Mouse (Mus musculus) myocyte (in vitro differentiated cells): ENCODE measurements around the gene Dnajc13. TPM values are rescaled to one million over a fixed set of nuclear protein-coding genes. Genes with fewer than 3 reads are reported as not detected.

Experiments used
- H3K27me3 ChIP-seq: one replicate; pipeline ENCODE4 v1.6.1; 2011; ENCODE audit not compliant: control insufficient read depth, insufficient read depth, insufficient read length
- H3K36me3 ChIP-seq: one replicate; pipeline ENCODE4 v1.6.1; 2011; ENCODE audit not compliant: control insufficient read depth, insufficient read depth
- H3K4me2 ChIP-seq: one replicate; pipeline ENCODE4 v1.6.1; 2011; ENCODE audit warnings: low read depth, control low read depth
- H3K4me3 ChIP-seq: one replicate; pipeline ENCODE4 v1.5.1; 2011; ENCODE audit warnings: mild to moderate bottlenecking, control low read depth, moderate library complexity
- H3K79me2 ChIP-seq: one replicate; pipeline ENCODE4 v1.6.1; 2011; ENCODE audit not compliant: control insufficient read depth, insufficient read depth
- H3ac ChIP-seq: one replicate; pipeline ENCODE4 v1.6.1; 2011; ENCODE audit not compliant: control insufficient read depth, insufficient read length
- CEBPB ChIP-seq: IDR thresholded peaks from 2 replicates; pipeline ENCODE4 v1.6.1; 2011; ENCODE audit warnings: mild to moderate bottlenecking, moderate library complexity; ENCODE audit not compliant: poor library complexity, insufficient read depth, severe bottlenecking
- E2F4 ChIP-seq: IDR thresholded peaks from one replicate; pipeline ENCODE4 v1.6.1; 2011; ENCODE audit warnings: mild to moderate bottlenecking, control low read depth, moderate library complexity; ENCODE audit not compliant: insufficient read depth
- MAX ChIP-seq: IDR thresholded peaks from one replicate; pipeline ENCODE4 v1.6.1; 2011; ENCODE audit warnings: low read depth, mild to moderate bottlenecking, control low read depth
- MYOD1 ChIP-seq, 3 experiments: IDR thresholded peaks; one replicate each; pipeline ENCODE4 v1.6.1; 2011; ENCODE audit warnings: control low read depth in 2 of 3, low read depth in 2 of 3, mild to moderate bottlenecking in 2 of 3, moderate library complexity in 1 of 3; ENCODE audit not compliant: insufficient read length in 2 of 3, control insufficient read depth in 1 of 3
- MYOG ChIP-seq, 3 experiments: IDR thresholded peaks; one replicate each; pipeline ENCODE4 v1.6.1; 2011; ENCODE audit warnings: control low read depth in 2 of 3, low read depth in 2 of 3, mild to moderate bottlenecking in 2 of 3; ENCODE audit not compliant: insufficient read length in 2 of 3, control insufficient read depth in 1 of 3, insufficient read depth in 1 of 3
- POLR2A ChIP-seq: IDR thresholded peaks from one replicate; pipeline ENCODE4 v1.6.1; 2011; ENCODE audit warnings: low read depth, mild to moderate bottlenecking, control low read depth, moderate library complexity; ENCODE audit not compliant: insufficient read length
- POLR2AphosphoS2 ChIP-seq: IDR thresholded peaks from one replicate; pipeline ENCODE4 v1.6.1; 2011; ENCODE audit warnings: low read depth, control low read depth; ENCODE audit not compliant: insufficient read length
- REST ChIP-seq: IDR thresholded peaks from one replicate; pipeline ENCODE4 v1.6.1; 2011; ENCODE audit warnings: mild to moderate bottlenecking, control low read depth, moderate library complexity; ENCODE audit not compliant: insufficient read depth, insufficient read length
- SRF ChIP-seq: IDR thresholded peaks from one replicate; pipeline ENCODE4 v1.6.1; 2011; ENCODE audit warnings: low read depth; ENCODE audit not compliant: control insufficient read depth, insufficient read length
- TCF12 ChIP-seq: IDR thresholded peaks from one replicate; pipeline ENCODE4 v1.6.1; 2011; ENCODE audit warnings: mild to moderate bottlenecking, control low read depth; ENCODE audit not compliant: poor library complexity, insufficient read depth, severe bottlenecking
- TCF3 ChIP-seq: IDR thresholded peaks from one replicate; pipeline ENCODE4 v1.6.1; 2011; ENCODE audit warnings: low read depth, control low read depth; ENCODE audit not compliant: insufficient read length
- USF1 ChIP-seq: IDR thresholded peaks from one replicate; pipeline ENCODE4 v1.6.1; 2011; ENCODE audit warnings: low read depth, mild to moderate bottlenecking, control low read depth, moderate library complexity
- polyA plus RNA-seq: library from polyadenylated mRNA; unstranded; fragments of >200 nt; fragmentation: generic; extraction: Trizol; gene quantifications from one replicate; pipeline ENCODE4 v1.2.1, GENCODE M21; 2012; ENCODE audit warnings: missing spikeins

Dnajc13 gene
- polyA plus RNA-seq, 1 experiment = 14.1 TPM

- no peak overlapping the region for H3ac ChIP-seq
- no peaks in the 10 kb centered on the region for H3K79me2 ChIP-seq
- H3K36me3 ChIP-seq = peaks cover 63% of the 10 kb centered on the region
- no peak for TF ChIP-seq TCF3
- no peak for TF ChIP-seq MYOG (IDR thresholded peaks at IDR 0.05; ENCODE audit: control insufficient read depth in 1 of 3, insufficient read depth in 1 of 3, insufficient read length in 2 of 3, low read depth in 2 of 3)
- no peak for TF ChIP-seq TCF12
- TF ChIP-seq POLR2A = no peak
- no peak overlapping the region for H3K4me2 ChIP-seq
- H3K4me3 ChIP-seq = no peak overlapping the region
- no peaks in the 10 kb centered on the region for H3K27me3 ChIP-seq
Measured at GRCm38 (mm10) chr9:104180046-104180445, 82.7 kb downstream of the Dnajc13 start.

- peaks cover 40% of the 10 kb centered on the region for H3K36me3 ChIP-seq
- no peak overlapping the region for H3K4me3 ChIP-seq
- TF ChIP-seq E2F4 (no peak), USF1 (no peak), REST (no peak), POLR2A (no peak), MYOD1 (IDR thresholded peaks at IDR 0.05; ENCODE audit: control insufficient read depth in 1 of 3, insufficient read length in 2 of 3, low read depth in 2 of 3) (no peak), SRF (no peak), TCF12 (no peak), CEBPB (no peak), POLR2AphosphoS2 (no peak), MYOG (IDR thresholded peaks at IDR 0.05; ENCODE audit: control insufficient read depth in 1 of 3, insufficient read depth in 1 of 3, insufficient read length in 2 of 3, low read depth in 2 of 3) (no peak), TCF3 (no peak), MAX (no peak)
- no peaks in the 10 kb centered on the region for H3K79me2 ChIP-seq
- no peak overlapping the region for H3K4me2 ChIP-seq
- H3K27me3 ChIP-seq = no peaks in the 10 kb centered on the region
- H3ac ChIP-seq = no peak overlapping the region
Measured at GRCm38 (mm10) chr9:104172342-104172741, 90.4 kb downstream of the Dnajc13 start.

GRCm38 (mm10) chr9:104171651-104172050, 91.1 kb downstream of the Dnajc13 start:
- TF ChIP-seq MYOG (IDR thresholded peaks at IDR 0.05; ENCODE audit: control insufficient read depth in 1 of 3, insufficient read depth in 1 of 3, insufficient read length in 2 of 3, low read depth in 2 of 3) (no peak), MYOD1 (IDR thresholded peaks at IDR 0.05; ENCODE audit: control insufficient read depth in 1 of 3, insufficient read length in 2 of 3, low read depth in 2 of 3) (no peak), CEBPB (no peak), E2F4 (no peak), TCF3 (no peak), MAX (no peak), REST (no peak), USF1 (no peak), POLR2AphosphoS2 (no peak), TCF12 (no peak), POLR2A (no peak), SRF (no peak)

GRCm38 (mm10) chr9:104169986-104170385, 92.7 kb downstream of the Dnajc13 start:
- H3ac ChIP-seq = no peak overlapping the region
- H3K79me2 ChIP-seq = no peaks in the 10 kb centered on the region
- no peak overlapping the region for H3K4me2 ChIP-seq
- peaks cover 38% of the 10 kb centered on the region for H3K36me3 ChIP-seq
- TF ChIP-seq CEBPB (no peak), MYOD1 (IDR thresholded peaks at IDR 0.05; ENCODE audit: control insufficient read depth in 1 of 3, insufficient read length in 2 of 3, low read depth in 2 of 3) (no peak), POLR2A (no peak)
- H3K4me3 ChIP-seq = no peak overlapping the region
- no peaks in the 10 kb centered on the region for H3K27me3 ChIP-seq

More at GRCm38 (mm10) chr9:104171651-104172050, 91.1 kb downstream of the Dnajc13 start:
- Histone ChIP-seq H3K4me2 (no peak overlapping the region), H3ac (no peak overlapping the region), H3K79me2 (no peaks in the 10 kb centered on the region), H3K4me3 (no peak overlapping the region), H3K36me3 (peaks cover 45% of the 10 kb centered on the region), H3K27me3 (no peaks in the 10 kb centered on the region)

GRCm38 (mm10) chr9:104165926-104166325, 96.8 kb downstream of the Dnajc13 start:
- no peak overlapping the region for H3K4me3 ChIP-seq
- no peaks in the 10 kb centered on the region for H3K27me3 ChIP-seq
- H3K79me2 ChIP-seq = no peaks in the 10 kb centered on the region
- no peak overlapping the region for H3K4me2 ChIP-seq
- no peak for TF ChIP-seq REST
- no peak for TF ChIP-seq MAX
- H3K36me3 ChIP-seq = peaks cover 42% of the 10 kb centered on the region
- no peak overlapping the region for H3ac ChIP-seq

- Histone ChIP-seq H3K36me3 (peaks cover 52% of the 10 kb centered on the region), H3K79me2 (no peaks in the 10 kb centered on the region), H3K4me2 (no peak overlapping the region), H3ac (no peak overlapping the region), H3K27me3 (no peaks in the 10 kb centered on the region), H3K4me3 (no peak overlapping the region)
- TF ChIP-seq POLR2AphosphoS2 (no peak), MAX (no peak), REST (no peak), TCF3 (no peak), MYOD1 (IDR thresholded peaks at IDR 0.05; ENCODE audit: control insufficient read depth in 1 of 3, insufficient read length in 2 of 3, low read depth in 2 of 3) (no peak), MYOG (IDR thresholded peaks at IDR 0.05; ENCODE audit: control insufficient read depth in 1 of 3, insufficient read depth in 1 of 3, insufficient read length in 2 of 3, low read depth in 2 of 3) (no peak), POLR2A (no peak), E2F4 (no peak), SRF (no peak), USF1 (no peak)
Measured at GRCm38 (mm10) chr9:104164194-104164593, 98.5 kb downstream of the Dnajc13 start.
